Mouse (Mus musculus) spleen, adult 2 months (tissue): ENCODE measurements around the gene Gpsm3. TPM values are rescaled to one million over a fixed set of nuclear protein-coding genes. Genes with fewer than 3 reads are reported as not detected.

ENCODE experiments used
- DNase-seq, 2 experiments: peaks; one replicate each; pipeline versions ENCODE4 v3.0.0 to v3.0.0-alpha.2; 2012 to 2021; ENCODE audit warnings: low spot score in 2 of 2, low read depth in 1 of 2
- H3K27ac ChIP-seq: fragments of 200-500 bp; 2 replicates; pipeline ENCODE4 v1.5.1; 2012; ENCODE audit warnings: low read length, inconsistent platforms; ENCODE audit not compliant: insufficient read depth
- H3K27me3 ChIP-seq: fragments of 200-500 bp; 2 replicates; pipeline ENCODE4 v1.6.1; 2012; ENCODE audit warnings: mild to moderate bottlenecking, moderate library complexity, low read length, inconsistent platforms; ENCODE audit not compliant: control insufficient read depth, insufficient read depth
- H3K36me3 ChIP-seq: fragments of 200-500 bp; 2 replicates; pipeline ENCODE4 v1.6.1; 2012; ENCODE audit warnings: mild to moderate bottlenecking, low read length, inconsistent platforms; ENCODE audit not compliant: control insufficient read depth, insufficient read depth
- H3K4me1 ChIP-seq: fragments of 200-500 bp; 2 replicates; pipeline ENCODE4 v1.6.1; 2011; ENCODE audit warnings: inconsistent platforms; ENCODE audit not compliant: control insufficient read depth, insufficient read depth, insufficient read length
- H3K4me3 ChIP-seq: fragments of 200-500 bp; 2 replicates; pipeline ENCODE4 v1.5.1; 2011; ENCODE audit warnings: mild to moderate bottlenecking, inconsistent platforms; ENCODE audit not compliant: insufficient read depth, insufficient read length; ENCODE audit errors: extremely low read depth
- CTCF ChIP-seq: fragments of 200-500 bp; IDR thresholded peaks from 2 replicates; pipeline ENCODE4 v1.5.1; 2011; ENCODE audit warnings: mild to moderate bottlenecking, inconsistent platforms; ENCODE audit not compliant: insufficient read depth, insufficient read length, insufficient replicate concordance; ENCODE audit errors: extremely low read depth
- POLR2A ChIP-seq: fragments of 200-500 bp; IDR thresholded peaks from 2 replicates; pipeline ENCODE4 v1.6.1; 2011; ENCODE audit warnings: low read depth, low read length, inconsistent platforms
- WGBS: fragments of 180-500 bp; shearing (Covaris S2); methylation state at CpG from one replicate; pipeline ENCODE4 v1.1.7; 2018; 5-methylcytosine and 5-hydroxymethylcytosine counted together
- polyA plus RNA-seq: library from polyadenylated mRNA; depleted of rRNA; stranded (reverse); fragments of >200 nt; gene quantifications from 2 replicates; pipeline ENCODE4 v1.2.3, GENCODE M21; 2012

Gene Gpsm3
- polyA plus RNA-seq, 1 experiment, result 68.8 TPM

- DNase-seq, result peak in 1 of 2 experiments; percentile 81
- WGBS, result under 1% methylated on average over 38 of the region's 38 CpGs
- H3K4me1 ChIP-seq, result peaks cover 9% of the 10 kb centered on the region; the same call in 1 of the 2 replicates
- peaks cover 3% of the 10 kb centered on the region; the same call in 1 of the 2 replicates for H3K36me3 ChIP-seq
- no peaks in the 10 kb centered on the region for H3K27me3 ChIP-seq
- H3K4me3 ChIP-seq, result peak overlapping the region; percentile 89
- peak overlapping the region; percentile 90 for H3K27ac ChIP-seq
- TF ChIP-seq POLR2A (no peak), CTCF (no peak)
Measured at GRCm38 (mm10) chr17:34586796-34587422, 2.7 kb upstream of the Gpsm3 start.

DNA sequence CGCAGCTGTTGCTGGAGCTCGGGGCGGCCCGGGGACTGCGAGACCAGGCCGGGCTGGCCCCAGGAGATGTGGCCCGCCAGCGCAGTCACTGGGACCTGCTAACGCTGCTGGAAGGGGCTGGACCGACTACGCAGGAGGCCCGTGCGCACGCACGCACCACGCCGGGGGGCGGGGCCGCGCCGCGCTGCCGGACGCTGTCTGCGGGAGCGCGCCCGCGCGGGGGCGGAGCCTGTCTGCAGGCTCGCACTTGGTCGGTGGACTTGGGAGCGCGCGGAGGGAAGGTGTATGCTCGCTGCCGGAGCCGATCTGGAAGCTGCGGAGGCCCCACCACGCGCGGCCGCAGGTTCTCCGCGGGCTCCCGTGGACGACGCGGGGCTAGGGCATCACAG, 2.2 kb upstream of the Gpsm3 start:
- peak overlapping the region; percentile 94 for H3K27ac ChIP-seq
- DNase-seq, result peak; percentile 83 to 97
- H3K27me3 ChIP-seq, result no peaks in the 10 kb centered on the region
- peak overlapping the region; percentile 89 for H3K4me3 ChIP-seq
- WGBS, result 1% methylated on average over 50 of the region's 50 CpGs
- H3K36me3 ChIP-seq, result peaks cover 3% of the 10 kb centered on the region; the same call in 1 of the 2 replicates
- peaks cover 9% of the 10 kb centered on the region; the same call in 1 of the 2 replicates for H3K4me1 ChIP-seq
- TF ChIP-seq POLR2A, result peak; percentile 97
- no peak for TF ChIP-seq CTCF

- TF ChIP-seq POLR2A, result no peak
- TF ChIP-seq CTCF, result no peak
- Histone ChIP-seq H3K4me3 (peak overlapping the region; percentile 84), H3K27me3 (no peaks in the 10 kb centered on the region), H3K27ac (peak overlapping the region; percentile 94), H3K36me3 (peaks cover 3% of the 10 kb centered on the region; the same call in 1 of the 2 replicates), H3K4me1 (peaks cover 10% of the 10 kb centered on the region; the same call in 1 of the 2 replicates)
- WGBS, result under 1% methylated on average over 19 of the region's 19 CpGs
- no peak for DNase-seq
Measured at GRCm38 (mm10) chr17:34587814-34588213, 1.8 kb upstream of the Gpsm3 start.

DNA sequence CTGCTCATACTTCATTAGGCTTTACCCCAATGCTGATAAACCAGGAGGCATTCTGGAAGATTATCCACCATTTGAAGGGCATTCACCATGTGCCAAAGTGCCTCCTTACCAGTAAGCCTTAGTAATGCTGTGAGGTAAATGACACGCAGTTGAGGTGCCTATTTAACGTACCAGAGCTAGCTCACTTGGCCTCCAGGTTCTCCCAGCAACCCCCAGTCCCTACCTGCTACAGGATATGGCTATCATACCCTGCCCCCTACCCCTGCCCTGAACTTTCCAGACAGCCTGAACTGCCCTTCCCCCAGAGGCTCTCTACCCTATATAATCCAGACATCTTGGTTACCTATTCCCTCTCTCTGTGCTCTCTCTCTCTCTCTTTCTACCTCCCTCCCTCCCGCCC, 839 bp upstream of the Gpsm3 start:
- no peak for DNase-seq
- Histone ChIP-seq H3K4me3 (peak overlapping the region; percentile 82), H3K4me1 (peaks cover 14% of the 10 kb centered on the region; the same call in 1 of the 2 replicates), H3K36me3 (peaks cover 3% of the 10 kb centered on the region; the same call in 1 of the 2 replicates), H3K27ac (peak overlapping the region; percentile 61), H3K27me3 (no peaks in the 10 kb centered on the region)
- TF ChIP-seq CTCF, result no peak
- TF ChIP-seq POLR2A, result no peak
- WGBS, result 54% methylated on average over 3 of the region's 3 CpGs

GRCm38 (mm10) chr17:34589206-34589605, 400 bp upstream of the Gpsm3 start:
- Histone ChIP-seq H3K4me1 (peaks cover 14% of the 10 kb centered on the region; the same call in 1 of the 2 replicates), H3K27ac (peak overlapping the region; percentile 100), H3K36me3 (peaks cover 7% of the 10 kb centered on the region), H3K27me3 (no peaks in the 10 kb centered on the region), H3K4me3 (peak overlapping the region; percentile 82)
- DNase-seq, result no peak
- TF ChIP-seq POLR2A, result no peak
- TF ChIP-seq CTCF, result no peak
- WGBS, result 18% methylated on average over 7 of the region's 7 CpGs

- no peak for DNase-seq
- WGBS, result 40% methylated on average over 15 of the region's 15 CpGs
- peaks cover 14% of the 10 kb centered on the region; the same call in 1 of the 2 replicates for H3K4me1 ChIP-seq
Measured at GRCm38 (mm10) chr17:34590154-34590987, 765 bp downstream of the Gpsm3 start.

More at GRCm38 (mm10) chr17:34590154-34590987, 765 bp downstream of the Gpsm3 start:
- Histone ChIP-seq H3K27me3 (no peaks in the 10 kb centered on the region), H3K27ac (peak overlapping the region; percentile 100), H3K4me3 (peak overlapping the region; percentile 82), H3K36me3 (peaks cover 18% of the 10 kb centered on the region)
- TF ChIP-seq POLR2A (no peak), CTCF (no peak)
